Mouse (Mus musculus): Measurements from ENCODE around the gene Ly6g. TPM values are rescaled to one million over a fixed set of nuclear protein-coding genes. Genes with fewer than 3 reads are reported as not detected.
"Not testable (repeated sequence)": the region's sequence is repeated elsewhere in the genome, so short reads cannot be mapped to it uniquely, and the experiment has no call there.

The Ly6g gene
- not detected in 2 replicates for polyA plus RNA-seq (2015; fragmentation: Nextera tagmentation; extraction: Ambion mirVana)

DNA sequence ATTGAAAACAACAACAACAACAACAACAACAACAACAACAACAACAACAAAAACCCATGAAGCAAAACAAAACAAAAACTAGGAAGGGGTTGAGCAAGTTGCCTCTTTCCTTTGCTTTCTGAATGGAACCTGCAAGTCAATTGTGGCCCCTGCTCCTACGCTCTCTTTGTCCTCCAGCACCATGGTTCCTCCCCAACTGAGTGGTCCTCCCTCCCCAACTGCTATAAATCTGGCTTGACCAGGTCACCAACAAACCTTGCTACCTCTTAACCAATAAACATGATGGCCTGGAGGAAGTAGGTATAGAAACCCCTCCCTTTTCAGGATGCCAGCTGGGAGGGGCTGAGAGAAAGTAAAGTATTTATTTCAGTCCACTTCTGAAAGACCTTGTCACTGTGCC, at the start of gene Ly6g:
TSS of gene Ly6g (plus strand) at position 301 of the 400 bp plus-strand sequence.
- no peaks in the 10 kb centered on the region for H3K9me3 ChIP-seq (replicated peaks)
- no peak within 1 kb of the TSS for H3K9ac ChIP-seq
- no peak within 1 kb of the TSS for H3K27ac ChIP-seq (replicated peaks)
- no peaks in the 10 kb centered on the region for H3K4me1 ChIP-seq
- no peak within 1 kb of the TSS for H3K4me2 ChIP-seq (replicated peaks)
- H3K36me3 ChIP-seq, result no peaks in the 10 kb centered on the region
- H3K4me3 ChIP-seq (replicated peaks), result no peak within 1 kb of the TSS
- WGBS, result 88% methylated on average over 1 of the region's 1 CpGs
- ATAC-seq (ENCODE audit: insufficient number of reproducible peaks, low FRiP score, low TSS enrichment, low read depth), result no peak
- no peaks in the 10 kb centered on the region for H3K27me3 ChIP-seq

DNA sequence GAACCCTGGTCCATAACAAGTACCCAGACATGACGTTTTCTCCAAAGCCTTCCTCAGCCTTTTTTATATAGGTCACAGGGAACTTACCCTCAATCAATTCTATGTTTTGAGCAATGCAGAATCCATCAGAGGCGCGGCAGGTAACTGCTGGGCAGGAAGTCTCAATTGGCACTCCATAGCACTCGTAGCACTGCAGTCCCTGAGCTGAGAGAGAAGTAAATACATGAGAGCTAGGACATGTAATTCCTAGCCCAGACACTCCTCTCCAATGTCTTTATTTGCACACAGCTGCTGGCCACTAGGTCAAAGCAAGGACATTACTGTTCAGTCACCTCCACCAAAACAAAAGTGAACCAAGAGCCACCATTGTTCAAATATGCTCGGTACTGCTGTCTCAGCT, 44.6 kb upstream of the Ly6g start:
- not testable (repeated sequence) for H3K36me3 ChIP-seq; H3K4me3 ChIP-seq (replicated peaks); H3K4me1 ChIP-seq; H3K4me2 ChIP-seq (replicated peaks); ATAC-seq (ENCODE audit: insufficient number of reproducible peaks, low FRiP score, low TSS enrichment, low read depth); H3K27me3 ChIP-seq; H3K9ac ChIP-seq; H3K27ac ChIP-seq (replicated peaks); H3K9me3 ChIP-seq (replicated peaks)
- WGBS, result 81% methylated on average over 2 of the region's 5 CpGs

DNA sequence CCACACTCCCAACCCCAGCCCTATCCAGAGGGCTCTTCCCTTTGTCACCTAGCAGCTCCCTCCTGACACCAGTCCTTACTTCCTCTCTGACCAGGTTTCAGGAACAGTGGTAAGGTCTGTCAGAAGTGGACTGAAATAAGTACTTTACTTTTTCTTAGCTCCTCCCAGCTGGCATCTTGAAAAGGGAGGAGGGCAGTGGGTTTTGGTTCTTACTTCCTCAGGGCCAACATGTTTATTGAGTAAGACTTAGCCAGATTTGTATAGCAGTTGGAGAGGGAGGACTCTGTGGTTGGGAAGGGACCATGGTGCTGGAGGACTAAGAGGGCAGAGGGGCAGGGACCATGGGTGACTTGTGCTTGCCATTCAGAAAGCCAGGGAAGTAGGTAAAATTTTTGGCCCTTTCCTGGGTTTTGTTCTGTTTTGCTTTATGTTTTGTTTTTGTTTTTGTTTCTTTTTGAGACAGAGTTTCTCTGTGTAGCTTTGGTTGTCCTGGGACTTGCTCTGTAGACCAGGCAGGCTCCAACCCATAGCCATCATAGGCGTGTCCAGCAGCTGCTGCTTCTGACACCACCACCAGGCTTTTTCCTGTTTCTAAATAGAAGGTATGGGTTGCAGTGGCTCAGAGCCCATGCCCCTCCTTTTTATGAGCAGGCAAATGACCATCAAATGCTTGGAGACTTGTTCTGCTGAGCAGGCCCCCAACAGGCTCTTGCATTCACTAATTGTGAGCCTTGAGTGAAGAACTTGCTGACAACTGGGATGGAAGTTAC, 43.0 kb upstream of the Ly6g start, which contains the start of gene Ly6c2:
TSS of gene Ly6c2 (minus strand) at position 110 of the 770 bp plus-strand sequence.
- H3K36me3 ChIP-seq; H3K9ac ChIP-seq; H3K4me2 ChIP-seq (replicated peaks); H3K27me3 ChIP-seq; H3K4me1 ChIP-seq; H3K27ac ChIP-seq (replicated peaks); H3K9me3 ChIP-seq (replicated peaks); ATAC-seq (ENCODE audit: insufficient number of reproducible peaks, low FRiP score, low TSS enrichment, low read depth); H3K4me3 ChIP-seq (replicated peaks): not testable (repeated sequence)
- 100% methylated on average over 1 of the region's 1 CpGs for WGBS

DNA sequence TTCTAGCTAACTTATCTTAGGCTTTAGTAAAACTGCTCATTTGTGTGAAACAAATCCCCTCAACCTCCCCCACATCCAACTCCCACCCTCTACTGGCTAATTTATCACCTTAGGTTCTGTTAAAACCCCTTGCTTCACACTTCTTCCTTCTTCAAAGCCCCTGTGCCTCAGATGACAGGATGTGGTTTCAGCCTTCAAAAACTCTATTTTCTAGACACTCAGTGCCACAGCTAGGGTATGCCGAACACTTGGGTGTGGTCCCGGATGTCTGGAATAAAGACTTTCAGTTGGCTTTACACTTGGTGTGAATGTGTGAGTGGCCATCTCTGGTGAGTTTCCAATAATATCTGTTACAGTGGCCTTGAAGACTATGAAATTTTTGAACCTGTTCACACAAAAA, 38.5 kb upstream of the Ly6g start:
- H3K4me3 ChIP-seq (replicated peaks), result no peak overlapping the region
- H3K27me3 ChIP-seq, result no peaks in the 10 kb centered on the region
- H3K4me1 ChIP-seq, result no peaks in the 10 kb centered on the region
- ATAC-seq (ENCODE audit: insufficient number of reproducible peaks, low FRiP score, low TSS enrichment, low read depth), result no peak
- H3K27ac ChIP-seq (replicated peaks), result no peak overlapping the region
- no peak overlapping the region for H3K4me2 ChIP-seq (replicated peaks)
- H3K9ac ChIP-seq, result no peak overlapping the region
- WGBS, result 79% methylated on average over 2 of the region's 2 CpGs
- no peaks in the 10 kb centered on the region for H3K9me3 ChIP-seq (replicated peaks)
- H3K36me3 ChIP-seq, result no peaks in the 10 kb centered on the region

DNA sequence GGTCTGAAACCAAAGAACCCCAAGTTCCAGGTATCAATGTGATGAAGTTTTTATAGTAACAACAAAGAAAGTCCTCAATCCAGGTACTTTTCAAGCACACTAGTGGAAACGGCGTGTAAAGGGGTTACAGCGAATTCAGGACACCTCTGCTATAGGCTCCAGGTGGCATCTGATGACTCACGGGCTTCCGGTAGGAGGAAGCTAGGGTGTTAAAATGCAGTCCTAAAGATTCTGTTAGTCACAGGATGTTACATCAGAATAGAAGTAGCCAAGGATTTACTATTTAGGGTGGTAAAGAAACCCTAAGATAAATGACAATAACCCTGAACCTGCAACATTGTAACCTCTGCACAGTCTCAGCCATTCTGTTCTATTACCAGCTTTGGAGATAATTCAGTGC, 37.6 kb upstream of the Ly6g start:
- H3K9me3 ChIP-seq (replicated peaks); H3K4me2 ChIP-seq (replicated peaks); H3K4me1 ChIP-seq; H3K27me3 ChIP-seq; H3K27ac ChIP-seq (replicated peaks); H3K9ac ChIP-seq; H3K4me3 ChIP-seq (replicated peaks); H3K36me3 ChIP-seq; ATAC-seq (ENCODE audit: insufficient number of reproducible peaks, low FRiP score, low TSS enrichment, low read depth): not testable (repeated sequence)
- 86% methylated on average over 5 of the region's 5 CpGs for WGBS

- not testable (repeated sequence) for ATAC-seq (ENCODE audit: insufficient number of reproducible peaks, low FRiP score, low TSS enrichment, low read depth); H3K9me3 ChIP-seq (replicated peaks); H3K36me3 ChIP-seq; H3K4me3 ChIP-seq (replicated peaks); H3K27me3 ChIP-seq; H3K9ac ChIP-seq; H3K4me1 ChIP-seq; H3K27ac ChIP-seq (replicated peaks); H3K4me2 ChIP-seq (replicated peaks)
- WGBS, result 14% methylated on average over 5 of the region's 7 CpGs
Observed at GRCm38 (mm10) chr15:75118742-75119141, 36.3 kb upstream of the Ly6g start.

- no peaks in the 10 kb centered on the region for H3K36me3 ChIP-seq
- H3K4me2 ChIP-seq (replicated peaks), result no peak overlapping the region
- ATAC-seq (ENCODE audit: insufficient number of reproducible peaks, low FRiP score, low TSS enrichment, low read depth), result no peak
- no peaks in the 10 kb centered on the region for H3K9me3 ChIP-seq (replicated peaks)
- H3K4me3 ChIP-seq (replicated peaks), result no peak overlapping the region
- H3K27me3 ChIP-seq, result no peaks in the 10 kb centered on the region
- H3K4me1 ChIP-seq, result no peaks in the 10 kb centered on the region
- H3K9ac ChIP-seq, result no peak overlapping the region
- H3K27ac ChIP-seq (replicated peaks), result no peak overlapping the region
- WGBS, result 18% methylated on average over 2 of the region's 2 CpGs
Observed at GRCm38 (mm10) chr15:75120066-75120465, 35.0 kb upstream of the Ly6g start.

DNA sequence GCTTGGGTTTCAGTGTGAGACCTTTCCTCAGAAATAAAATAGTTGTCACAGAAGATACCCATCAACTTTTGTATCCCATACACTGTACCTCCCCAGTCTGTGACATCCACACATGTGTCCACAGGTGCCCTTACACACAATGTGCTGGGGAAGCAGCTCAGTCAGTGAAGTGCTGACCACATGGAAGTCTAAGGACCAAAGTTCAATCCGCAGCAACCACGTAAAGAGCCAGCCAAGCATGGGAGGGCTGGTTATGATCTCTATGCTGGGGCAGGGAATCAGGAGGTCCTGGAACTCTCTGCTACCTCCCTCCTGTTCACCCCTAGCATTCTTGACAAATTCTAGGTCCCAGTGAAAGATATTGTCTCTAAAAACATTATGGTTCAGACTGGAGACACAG, 22.7 kb upstream of the Ly6g start:
- H3K4me1 ChIP-seq; ATAC-seq (ENCODE audit: insufficient number of reproducible peaks, low FRiP score, low TSS enrichment, low read depth); H3K27ac ChIP-seq (replicated peaks); H3K4me2 ChIP-seq (replicated peaks); H3K9ac ChIP-seq; H3K27me3 ChIP-seq; H3K36me3 ChIP-seq; H3K4me3 ChIP-seq (replicated peaks); H3K9me3 ChIP-seq (replicated peaks): not testable (repeated sequence)
- WGBS, result 83% methylated on average over 2 of the region's 2 CpGs

- H3K4me3 ChIP-seq (replicated peaks); H3K9me3 ChIP-seq (replicated peaks); H3K4me2 ChIP-seq (replicated peaks); H3K4me1 ChIP-seq; H3K27ac ChIP-seq (replicated peaks); ATAC-seq (ENCODE audit: insufficient number of reproducible peaks, low FRiP score, low TSS enrichment, low read depth); H3K27me3 ChIP-seq; H3K9ac ChIP-seq; H3K36me3 ChIP-seq: not testable (repeated sequence)
- 68% methylated on average over 2 of the region's 2 CpGs for WGBS
Observed at GRCm38 (mm10) chr15:75135090-75135783, 19.8 kb upstream of the Ly6g start.

- ATAC-seq (ENCODE audit: insufficient number of reproducible peaks, low FRiP score, low TSS enrichment, low read depth); H3K4me3 ChIP-seq (replicated peaks); H3K27me3 ChIP-seq; H3K36me3 ChIP-seq; H3K4me2 ChIP-seq (replicated peaks); H3K9me3 ChIP-seq (replicated peaks); H3K27ac ChIP-seq (replicated peaks); H3K4me1 ChIP-seq; H3K9ac ChIP-seq: not testable (repeated sequence)
- WGBS, result 67% methylated on average over 3 of the region's 3 CpGs
Observed at GRCm38 (mm10) chr15:75137739-75138138, 17.3 kb upstream of the Ly6g start.

- H3K27me3 ChIP-seq; H3K9ac ChIP-seq; H3K4me2 ChIP-seq (replicated peaks); H3K27ac ChIP-seq (replicated peaks); ATAC-seq (ENCODE audit: insufficient number of reproducible peaks, low FRiP score, low TSS enrichment, low read depth); H3K36me3 ChIP-seq; H3K4me1 ChIP-seq; H3K4me3 ChIP-seq (replicated peaks); H3K9me3 ChIP-seq (replicated peaks): not testable (repeated sequence)
- 45% methylated on average over 6 of the region's 6 CpGs for WGBS
Observed at GRCm38 (mm10) chr15:75141812-75142360, 13.2 kb upstream of the Ly6g start.

All from embryonic facial prominence, embryonic 15.5 days (tissue).